In genomic region chr17:85458075-85458474, GRCm38 (mm10) we compare ENCODE assay signal across 10 mouse cellular contexts.
DNase-seq lines count a peak whose midpoint lies in the region; ATAC-seq and TF ChIP-seq lines count a peak whose summit lies in the region.
"Had no signal": no experiment of that assay in that cellular context is flagged by ENCODE, and none has a peak within 500 bp of the region (broad histone marks: within the 10 kb centered on the region; RNA-seq: fewer than 3 reads in every experiment).

No protein-coding gene starts in this region.

- H3K4me1 ChIP-seq in heart, postnatal 0 days (ENCODE audit: control insufficient read depth, insufficient read depth) = no peaks in the 10 kb centered on the region
- no peaks in the 10 kb centered on the region for H3K4me1 ChIP-seq in limb, embryonic 14.5 days (ENCODE audit: control insufficient read depth, insufficient read depth, low read length)

- H3K27ac ChIP-seq in heart, postnatal 0 days (ENCODE audit: low read depth) = no peak overlapping the region
- H3K27ac ChIP-seq in limb, embryonic 14.5 days (replicated peaks; ENCODE audit: low read depth, low read length) = no peak overlapping the region
- H3K27ac ChIP-seq: heart, embryonic 15.5 days had no signal

- DNase-seq in heart, postnatal 0 days (ENCODE audit: low spot score) = peak; percentile 6
- DNase-seq in heart, adult 8-10 months (ENCODE audit: low spot score) = no peak
- peak; percentile 49 for DNase-seq in ES-CJ7 (ENCODE audit: low read depth, low spot score)
- DNase-seq in embryo, embryonic 11 days = peak; percentile 80
- peak; percentile 17 for DNase-seq in limb, embryonic 14.5 days (ENCODE audit: low spot score)
- no peak for DNase-seq in right cerebral cortex, postnatal 4 days
- no peak for DNase-seq in cerebellum, adult 18-20 months

- no peak for TF ChIP-seq EP300 in heart, postnatal 0 days (IDR thresholded peaks at IDR 0.05; ENCODE audit: low read depth)

- no peaks in the 10 kb centered on the region for H3K36me3 ChIP-seq in heart, postnatal 0 days (replicated peaks; ENCODE audit: control insufficient read depth, insufficient read depth, low read length)
- no peaks in the 10 kb centered on the region for H3K36me3 ChIP-seq in limb, embryonic 14.5 days (ENCODE audit: control insufficient read depth, insufficient read depth, low read length)
- H3K36me3 ChIP-seq: heart, embryonic 15.5 days had no signal

- H3K27me3 ChIP-seq in heart, postnatal 0 days (ENCODE audit: control insufficient read depth, insufficient read depth, low read length) = peaks cover 93% of the 10 kb centered on the region
- peaks cover 92% of the 10 kb centered on the region for H3K27me3 ChIP-seq in limb, embryonic 14.5 days (ENCODE audit: control insufficient read depth, insufficient read depth, low read length)
- H3K27me3 ChIP-seq: CH12.LX had no signal

- H3K4me2 ChIP-seq in heart, postnatal 0 days (ENCODE audit: low read depth, low read length) = no peak overlapping the region
- no peak overlapping the region for H3K4me2 ChIP-seq in limb, embryonic 14.5 days (replicated peaks; ENCODE audit: low read depth, low read length, severe bottlenecking)
- H3K4me2 ChIP-seq: heart, embryonic 15.5 days had no signal

- H3K4me3 ChIP-seq in heart, postnatal 0 days (ENCODE audit: low read depth, low read length) = no peak overlapping the region
- H3K4me3 ChIP-seq in limb, embryonic 14.5 days (replicated peaks; ENCODE audit: low read length) = no peak overlapping the region
- H3K4me3 ChIP-seq: heart, embryonic 15.5 days had no signal

- no peak for TF ChIP-seq CTCF in heart, postnatal 0 days (IDR thresholded peaks at IDR 0.05; ENCODE audit: low read depth)

- no peaks in the 10 kb centered on the region for H3K9me3 ChIP-seq in heart, postnatal 0 days (replicated peaks; ENCODE audit: control insufficient read depth, low read length)
- no peaks in the 10 kb centered on the region for H3K9me3 ChIP-seq in limb, embryonic 14.5 days (ENCODE audit: control insufficient read depth, low read length)
- H3K9me3 ChIP-seq: heart, embryonic 15.5 days had no signal

- ATAC-seq in heart, postnatal 0 days (ENCODE audit: insufficient read depth, low read depth) = no peak
- no peak for ATAC-seq in limb, embryonic 14.5 days (ENCODE audit: low FRiP score, low read depth)
- ATAC-seq in CD4-positive, CD25-positive, alpha-beta regulatory T cell, adult 4 months = no peak

- no peak overlapping the region for H3K9ac ChIP-seq in heart, postnatal 0 days (replicated peaks; ENCODE audit: low read depth, low read length)
- H3K9ac ChIP-seq in limb, embryonic 14.5 days (ENCODE audit: low read depth, low read length, severe bottlenecking) = no peak overlapping the region
- H3K9ac ChIP-seq: heart, embryonic 15.5 days had no signal

- TF ChIP-seq POLR2A in limb, embryonic 14.5 days (IDR thresholded peaks at IDR 0.05; ENCODE audit: borderline replicate concordance, extremely low read depth, insufficient read depth, insufficient read length) = no peak

- 7% methylated on average over 14 of the region's 14 CpGs for WGBS in heart, postnatal 0 days
- WGBS in limb, embryonic 14.5 days = 2% methylated on average over 14 of the region's 14 CpGs

Comparison
In these comparisons a context has a peak if more than half of its experiments do, and no peak if none do; other contexts are left out.
1. DNase-seq: peak in heart, postnatal 0 days (single experiment), ES-CJ7 (single experiment), embryo, embryonic 11 days (single experiment) and limb, embryonic 14.5 days (single experiment); none in heart, adult 8-10 months (single experiment), right cerebral cortex, postnatal 4 days (single experiment) and cerebellum, adult 18-20 months (0 of 2).